Mouse (Mus musculus) cortical plate, adult 2 months (tissue): ENCODE data around the gene Ifit2. TPM values are rescaled to one million over a fixed set of nuclear protein-coding genes. Genes with fewer than 3 reads are reported as not detected.
A peak's percentile ranks its signal among the peaks of the same experiment; 100 is the strongest.

Experiments used
- H3K27ac ChIP-seq: fragments of 200-500 bp; 2 replicates; pipeline ENCODE4 v1.5.1; 2012; ENCODE audit warnings: low read length, control low read depth, inconsistent platforms; ENCODE audit not compliant: insufficient read depth
- H3K4me1 ChIP-seq: fragments of 200-500 bp; 2 replicates; pipeline ENCODE4 v1.6.1; 2011; ENCODE audit warnings: low read length; ENCODE audit not compliant: control insufficient read depth, insufficient read depth
- H3K4me3 ChIP-seq: fragments of 200-500 bp; 2 replicates; pipeline ENCODE4 v1.5.1; 2011; ENCODE audit warnings: mild to moderate bottlenecking, low read length, control low read depth; ENCODE audit not compliant: insufficient read depth
- CTCF ChIP-seq: fragments of 200-500 bp; IDR thresholded peaks from 2 replicates; pipeline ENCODE4 v1.5.1; 2011; ENCODE audit warnings: mild to moderate bottlenecking, control low read depth, low read length; ENCODE audit not compliant: insufficient read depth; ENCODE audit errors: extremely low read depth
- POLR2A ChIP-seq: fragments of 200-500 bp; IDR thresholded peaks from 2 replicates; pipeline ENCODE4 v1.6.1; 2011; ENCODE audit warnings: mild to moderate bottlenecking, low read length, control low read depth; ENCODE audit not compliant: insufficient read depth; ENCODE audit errors: extremely low read depth
- polyA plus RNA-seq: library from polyadenylated mRNA; depleted of rRNA; stranded (reverse); fragments of >200 nt; gene quantifications from 2 replicates; pipeline ENCODE4 v1.2.3, GENCODE M21; 2012

Ifit2 gene
- polyA plus RNA-seq, 1 experiment, result 6.7 TPM

- Histone ChIP-seq H3K27ac (no peak overlapping the region), H3K4me1 (no peaks in the 10 kb centered on the region), H3K4me3 (no peak overlapping the region)
- TF ChIP-seq POLR2A (no peak), CTCF (no peak)
Observed at GRCm38 (mm10) chr19:34532061-34532751, 18.3 kb upstream of the Ifit2 start.

GRCm38 (mm10) chr19:34539422-34539821, 11.1 kb upstream of the Ifit2 start:
- no peak for TF ChIP-seq POLR2A
- no peak for TF ChIP-seq CTCF
- no peaks in the 10 kb centered on the region for H3K4me1 ChIP-seq
- H3K4me3 ChIP-seq, result no peak overlapping the region
- H3K27ac ChIP-seq, result no peak overlapping the region

- Histone ChIP-seq H3K4me1 (no peaks in the 10 kb centered on the region), H3K4me3 (no peak overlapping the region), H3K27ac (no peak overlapping the region)
- TF ChIP-seq POLR2A (no peak), CTCF (no peak)
Observed at GRCm38 (mm10) chr19:34546211-34546610, 4.3 kb upstream of the Ifit2 start.

DNA sequence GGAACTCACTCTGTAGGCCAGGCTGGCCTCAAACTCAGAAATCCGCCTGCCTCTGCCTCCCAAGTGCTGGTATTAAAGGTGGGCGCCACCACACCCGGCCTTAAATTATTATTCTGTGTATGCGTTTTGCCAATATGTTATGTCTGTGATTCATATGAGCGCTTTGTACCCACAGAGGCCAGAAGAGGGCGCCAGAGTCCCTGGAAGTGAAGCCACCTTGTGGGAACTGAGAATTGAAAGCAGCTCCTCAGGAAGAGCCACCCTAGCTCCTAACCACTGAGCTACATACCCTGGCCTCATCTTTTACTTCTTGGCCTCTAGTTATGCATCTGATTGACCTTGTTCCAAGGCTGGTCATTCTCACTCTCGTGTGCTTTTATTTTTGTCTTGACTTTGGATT, 2.5 kb upstream of the Ifit2 start:
- Histone ChIP-seq H3K27ac (no peak overlapping the region), H3K4me1 (peaks cover under 1% of the 10 kb centered on the region; the same call in 1 of the 2 replicates), H3K4me3 (no peak overlapping the region)
- TF ChIP-seq CTCF, result peak; percentile 63
- no peak for TF ChIP-seq POLR2A

DNA sequence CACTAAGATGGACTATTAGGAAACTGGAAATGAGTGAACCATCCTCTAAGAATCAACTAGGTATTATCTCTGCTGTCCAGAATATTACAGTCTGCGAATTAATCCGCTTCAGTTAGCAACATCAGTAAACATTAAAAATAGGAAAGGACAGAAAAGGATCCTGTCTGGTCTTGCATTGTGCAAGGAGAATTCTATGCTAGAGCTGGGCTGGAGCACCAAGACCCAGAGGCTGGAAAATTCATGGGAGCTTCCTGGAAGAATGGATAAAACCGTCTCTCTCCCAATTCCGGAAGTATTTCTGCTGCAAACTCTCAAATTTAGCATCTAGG, 325 bp upstream of the Ifit2 start:
- TF ChIP-seq CTCF (no peak), POLR2A (no peak)
- H3K4me3 ChIP-seq, result peak overlapping the region; percentile 59
- peaks cover 3% of the 10 kb centered on the region for H3K4me1 ChIP-seq
- H3K27ac ChIP-seq, result no peak overlapping the region

- H3K4me1 ChIP-seq, result peaks cover 3% of the 10 kb centered on the region
- no peak overlapping the region for H3K27ac ChIP-seq
- H3K4me3 ChIP-seq, result no peak overlapping the region
- TF ChIP-seq CTCF (no peak), POLR2A (no peak)
Observed at GRCm38 (mm10) chr19:34551981-34552380, 1.5 kb downstream of the Ifit2 start.

- peak overlapping the region; percentile 78; the same call in 1 of the 2 replicates for H3K27ac ChIP-seq
- H3K4me1 ChIP-seq, result peaks cover 3% of the 10 kb centered on the region
- TF ChIP-seq CTCF, result no peak
- TF ChIP-seq POLR2A, result no peak
- H3K4me3 ChIP-seq, result no peak overlapping the region
Observed at GRCm38 (mm10) chr19:34553021-34553420, 2.5 kb downstream of the Ifit2 start.

DNA sequence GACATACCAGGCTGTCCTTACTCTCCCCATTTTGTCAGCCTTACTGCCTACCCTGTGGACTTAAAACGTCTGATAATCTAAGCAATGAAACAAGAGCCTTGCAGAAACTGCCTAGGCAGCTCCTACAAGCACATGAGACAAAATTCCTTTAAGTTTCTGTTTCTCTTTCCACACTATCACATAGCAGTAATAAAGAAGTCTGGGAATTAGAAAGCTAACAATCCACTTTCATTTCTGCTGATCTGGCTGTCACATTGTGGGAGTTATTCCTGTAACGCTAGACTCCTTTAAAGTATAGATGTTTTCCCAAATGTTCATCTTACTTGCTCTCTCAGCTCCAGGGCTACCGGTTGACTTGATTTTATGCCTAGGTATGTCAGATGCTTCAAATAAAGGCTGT, 3.0 kb downstream of the Ifit2 start:
- H3K27ac ChIP-seq, result no peak overlapping the region
- H3K4me3 ChIP-seq, result no peak overlapping the region
- TF ChIP-seq CTCF (no peak), POLR2A (no peak)

GRCm38 (mm10) chr19:34554061-34554460, 3.6 kb downstream of the Ifit2 start:
- peaks cover 3% of the 10 kb centered on the region for H3K4me1 ChIP-seq
- H3K4me3 ChIP-seq, result no peak overlapping the region
- no peak for TF ChIP-seq POLR2A
- TF ChIP-seq CTCF, result no peak
- no peak overlapping the region for H3K27ac ChIP-seq

More for the DNA sequence above, 3.0 kb downstream of the Ifit2 start:
- peaks cover 3% of the 10 kb centered on the region for H3K4me1 ChIP-seq

- Histone ChIP-seq H3K27ac (no peak overlapping the region), H3K4me1 (peaks cover 3% of the 10 kb centered on the region), H3K4me3 (no peak overlapping the region)
- no peak for TF ChIP-seq CTCF
Observed at GRCm38 (mm10) chr19:34556621-34557020, 6.1 kb downstream of the Ifit2 start.
